ENCODE assay signal across 26 mouse cellular contexts in genomic region chr9:124021672-124022071, GRCm38 (mm10). TPM values are rescaled to one million over a fixed set of nuclear protein-coding genes. Genes with fewer than 3 reads are reported as not detected.
DNase-seq lines count a peak whose midpoint lies in the region; ATAC-seq lines count a peak whose summit lies in the region.
"Had no signal": no experiment of that assay in that cellular context is flagged by ENCODE, and none has a peak within 500 bp of the region (broad histone marks: within the 10 kb centered on the region; RNA-seq: fewer than 3 reads in every experiment).

Gene Ccr3 (plus strand): TSS chr9:124021972.

- DNase-seq in thymus, postnatal 25 days, result no peak
- no peak for DNase-seq in layer of hippocampus, adult 18-20 months (ENCODE audit: low spot score in 2 of 2)
- DNase-seq: adrenal gland, adult 8-10 months; adrenal gland, postnatal 25 days; cerebellum, adult 18-20 months; cerebellum, adult 9-10 months; cerebellum, postnatal 14 days; forebrain, postnatal 0 days; gastrocnemius, postnatal 25 days; heart, adult 18-20 months; heart, postnatal 10 days; heart, postnatal 36 days had no signal

- 92% methylated on average over 1 of the region's 1 CpGs for WGBS in forebrain, embryonic 13.5 days

- ATAC-seq in erythroblast, adult 5-6 weeks (replicated peaks; ENCODE audit: low FRiP score, poor library complexity, severe bottlenecking), result no peak
- ATAC-seq in megakaryocyte, adult 5-6 weeks (ENCODE audit: poor library complexity, severe bottlenecking), result peak; percentile 47; the same call in 1 of the 2 replicates
- ATAC-seq in neutrophil, adult 5-6 weeks (ENCODE audit: extremely low read depth, insufficient number of reproducible peaks, low FRiP score, poor library complexity, severe bottlenecking), result no peak
- no peak for ATAC-seq in forebrain, embryonic 13.5 days
- ATAC-seq: activated CD4-positive, CD25-positive, alpha-beta regulatory T cell, adult 4 months; CD4-positive, CD25-positive, alpha-beta regulatory T cell, adult 4 months; forebrain, postnatal 0 days; hindbrain, embryonic 16.5 days had no signal

- H3K4me3 ChIP-seq in forebrain, embryonic 13.5 days, result no peak within 1 kb of the TSS
- H3K4me3 ChIP-seq: forebrain, embryonic 12.5 days; heart, embryonic 12.5 days; heart, embryonic 15.5 days; hindbrain, embryonic 10.5 days; hindbrain, embryonic 13.5 days had no signal

- H3K9ac ChIP-seq in forebrain, embryonic 13.5 days, result no peak within 1 kb of the TSS
- H3K9ac ChIP-seq: forebrain, embryonic 12.5 days; forebrain, postnatal 0 days; heart, embryonic 12.5 days; heart, embryonic 15.5 days; hindbrain, embryonic 13.5 days had no signal

- H3K27ac ChIP-seq in forebrain, embryonic 13.5 days, result no peak within 1 kb of the TSS
- H3K27ac ChIP-seq: forebrain, embryonic 12.5 days; heart, embryonic 15.5 days; hindbrain, embryonic 10.5 days; hindbrain, embryonic 13.5 days had no signal

- no peaks in the 10 kb centered on the region for H3K9me3 ChIP-seq in forebrain, embryonic 13.5 days (replicated peaks)
- H3K9me3 ChIP-seq: forebrain, embryonic 12.5 days; heart, embryonic 12.5 days; heart, embryonic 15.5 days; hindbrain, embryonic 10.5 days; hindbrain, embryonic 13.5 days had no signal

- no peak within 1 kb of the TSS for H3K4me2 ChIP-seq in forebrain, embryonic 13.5 days
- H3K4me2 ChIP-seq: forebrain, embryonic 12.5 days; heart, embryonic 12.5 days; heart, embryonic 15.5 days; hindbrain, embryonic 13.5 days had no signal

- H3K4me1 ChIP-seq in forebrain, embryonic 13.5 days, result no peaks in the 10 kb centered on the region
- H3K4me1 ChIP-seq: forebrain, embryonic 12.5 days; heart, embryonic 12.5 days; heart, embryonic 15.5 days; hindbrain, embryonic 10.5 days; hindbrain, embryonic 13.5 days had no signal

- H3K36me3 ChIP-seq in forebrain, embryonic 13.5 days (ENCODE audit: poor library complexity, severe bottlenecking), result no peaks in the 10 kb centered on the region
- H3K36me3 ChIP-seq: forebrain, embryonic 12.5 days; heart, embryonic 12.5 days; heart, embryonic 15.5 days; hindbrain, embryonic 10.5 days; hindbrain, embryonic 13.5 days had no signal

- no peaks in the 10 kb centered on the region for H3K27me3 ChIP-seq in forebrain, embryonic 13.5 days
- H3K27me3 ChIP-seq: forebrain, embryonic 12.5 days; heart, embryonic 12.5 days; heart, embryonic 15.5 days; hindbrain, embryonic 13.5 days had no signal

RNA-seq across cellular contexts. Expression of gene Ccr3, which starts in this region (rescaled TPM):
- total RNA-seq in erythroblast, adult 5-6 weeks (2015; ENCODE audit: low replicate concordance), result 25.5 and 33.2 TPM in 2 replicates
- 15.9 and 17.4 TPM in 2 replicates for total RNA-seq in erythroblast, adult 5-6 weeks (2017; ENCODE audit: low replicate concordance)
- 15.1 and 20.7 TPM in 2 replicates for total RNA-seq in megakaryocyte, adult 5-6 weeks (2015)
- total RNA-seq in megakaryocyte, adult 5-6 weeks (2017), result 22.2 and 28.5 TPM in 2 replicates
- 10.1 and 10.7 TPM in 2 replicates for total RNA-seq in neutrophil, adult 5-6 weeks (2017)
- not detected for total RNA-seq in layer of hippocampus, adult 18-20 months (2021)
- polyA plus RNA-seq in forebrain, embryonic 13.5 days (2015; fragmentation: Nextera tagmentation; extraction: Ambion mirVana), result not detected in 2 replicates
- total RNA-seq: adrenal gland, adult 8-10 months; adrenal gland, postnatal 25 days; gastrocnemius, postnatal 25 days; heart, adult 18-20 months; heart, postnatal 36 days had no signal
- polyA plus RNA-seq: C2C12; embryonic facial prominence, embryonic 11.5 days; forebrain, embryonic 12.5 days; forebrain, postnatal 0 days; hindbrain, embryonic 10.5 days; hindbrain, embryonic 13.5 days; hindbrain, embryonic 16.5 days had no signal

Comparison
In these comparisons a context has a peak if more than half of its experiments do, and no peak if none do; other contexts are left out.
1. RNA of gene Ccr3 (total RNA-seq): 15.9 to 33.2 TPM in erythroblast, adult 5-6 weeks, 15.1 to 28.5 TPM in megakaryocyte, adult 5-6 weeks and 10.1 to 10.7 TPM in neutrophil, adult 5-6 weeks; not detected in layer of hippocampus, adult 18-20 months; every median in the first group is over 10 times any median in the second.